Mouse (Mus musculus) lung, embryonic 16.5 days (tissue): ENCODE measurements around the gene Sgsm1. TPM values are rescaled to one million over a fixed set of nuclear protein-coding genes. Genes with fewer than 3 reads are reported as not detected.

ENCODE experiments used
- ATAC-seq: fragments of 200-750 bp; cut with Nextera tagmentation; 2 replicates; pipeline ENCODE4 v1.8.0; 2017; ENCODE audit warnings: low read depth, mild to moderate bottlenecking, moderate library complexity
- H3K27ac ChIP-seq: fragments of 300-500 bp; sonication (generic); 2 replicates; pipeline ENCODE4 v1.5.1; 2014; ENCODE audit warnings: mild to moderate bottlenecking, control low read depth, low read length
- H3K27me3 ChIP-seq: fragments of 300-500 bp; sonication (generic); 2 replicates; pipeline ENCODE4 v1.6.1; 2014; ENCODE audit warnings: low read depth, low read length, mixed read lengths; ENCODE audit not compliant: control insufficient read depth, insufficient read depth
- H3K36me3 ChIP-seq: fragments of 300-500 bp; sonication (generic); 2 replicates; pipeline ENCODE4 v1.6.1; 2014; ENCODE audit warnings: low read length; ENCODE audit not compliant: control insufficient read depth, insufficient read depth
- H3K4me1 ChIP-seq: fragments of 300-500 bp; sonication (generic); replicated peaks from 2 replicates; pipeline ENCODE4 v1.6.1; 2014; ENCODE audit warnings: low read length, mixed read lengths; ENCODE audit not compliant: control insufficient read depth, insufficient read depth
- H3K4me2 ChIP-seq: fragments of 300-500 bp; sonication (generic); 2 replicates; pipeline ENCODE4 v1.6.1; 2014; ENCODE audit warnings: low read depth, low read length, control low read depth
- H3K4me3 ChIP-seq: fragments of 300-500 bp; sonication (generic); 2 replicates; pipeline ENCODE4 v1.5.1; 2014; ENCODE audit warnings: mild to moderate bottlenecking, low read length, control low read depth
- H3K9ac ChIP-seq: fragments of 300-500 bp; sonication (generic); 2 replicates; pipeline ENCODE4 v1.6.1; 2014; ENCODE audit warnings: low read length, control low read depth
- H3K9me3 ChIP-seq: fragments of 300-500 bp; sonication (generic); 2 replicates; pipeline ENCODE4 v1.6.1; 2016; ENCODE audit warnings: low read length; ENCODE audit not compliant: control insufficient read depth
- WGBS: fragments of 180-500 bp; shearing (Covaris S2); extraction: QIAGEN DNeasy Blood & Tissue Kit; methylation state at CpG from one replicate; pipeline ENCODE4 v1.1.7; 2014; 5-methylcytosine and 5-hydroxymethylcytosine counted together
- polyA plus RNA-seq: library from polyadenylated mRNA; unstranded; fragments of >200 nt; fragmentation: Nextera tagmentation; extraction: Ambion mirVana; gene quantifications from 2 replicates; pipeline ENCODE4 v1.2.1, GENCODE M21; 2015

Sgsm1 gene
- polyA plus RNA-seq, 1 experiment from 2014 or later, result 4.3 TPM

GRCm38 (mm10) chr5:113292179-113292578 is 18.4 kb downstream of the Sgsm1 start:
- Histone ChIP-seq H3K27me3 (peaks cover 18% of the 10 kb centered on the region), H3K4me1 (0 out of 2 replicates have a peak, but pooled peaks cover under 1% of the 10 kb centered on the region), H3K4me3 (no peak overlapping the region), H3K4me2 (no peak overlapping the region), H3K27ac (no peak overlapping the region), H3K9me3 (no peaks in the 10 kb centered on the region), H3K9ac (no peak overlapping the region), H3K36me3 (no peaks in the 10 kb centered on the region)
- no peak for ATAC-seq
- WGBS, result 11% methylated on average over 8 of the region's 8 CpGs

DNA sequence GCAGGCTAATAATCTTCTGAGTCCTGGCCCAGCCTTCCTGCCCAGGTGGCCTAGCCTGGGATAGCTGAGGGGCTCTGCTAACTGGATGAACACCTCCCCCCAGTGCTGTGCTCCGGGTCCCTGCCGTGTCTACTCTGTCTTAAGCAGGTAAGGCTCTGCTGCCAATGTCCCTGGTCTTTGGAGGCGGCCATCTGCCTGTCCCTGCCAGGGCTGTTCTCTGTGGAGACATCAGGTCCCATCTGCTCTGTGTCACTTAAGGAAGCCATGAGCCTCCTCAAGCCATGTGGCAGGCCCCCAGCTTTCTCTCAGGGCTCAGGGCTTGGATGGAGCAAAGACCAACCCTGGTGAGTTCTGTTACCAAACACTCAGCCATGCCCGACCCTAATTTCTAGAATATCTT is 19.5 kb downstream of the Sgsm1 start:
- Histone ChIP-seq H3K4me2 (no peak overlapping the region), H3K9ac (no peak overlapping the region), H3K27ac (no peak overlapping the region), H3K4me1 (0 out of 2 replicates have a peak, but pooled peaks cover 2% of the 10 kb centered on the region), H3K36me3 (no peaks in the 10 kb centered on the region), H3K27me3 (peaks cover 21% of the 10 kb centered on the region), H3K4me3 (no peak overlapping the region), H3K9me3 (no peaks in the 10 kb centered on the region)
- WGBS, result 72% methylated on average over 4 of the region's 4 CpGs
- ATAC-seq, result no peak

DNA sequence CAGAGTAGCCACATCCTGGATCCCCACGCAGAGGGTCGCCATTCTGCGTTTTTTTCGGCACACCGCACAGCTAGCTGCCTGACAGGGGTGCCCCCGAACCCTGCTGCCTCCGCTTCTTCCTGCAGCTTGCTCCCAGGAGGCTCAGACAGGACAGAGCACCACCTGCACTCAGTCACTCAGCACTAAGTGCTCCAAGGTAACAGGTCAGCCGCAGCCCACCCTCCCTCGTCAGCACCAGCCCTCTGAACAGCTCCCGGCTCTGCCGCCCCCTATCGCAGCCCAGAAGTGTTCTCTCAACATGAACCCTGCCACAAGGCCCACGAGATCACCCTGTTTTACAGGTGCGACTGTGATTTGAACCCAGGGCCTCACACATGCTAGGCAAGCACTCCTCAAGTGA is 20.4 kb downstream of the Sgsm1 start:
- no peaks in the 10 kb centered on the region for H3K9me3 ChIP-seq
- no peak overlapping the region for H3K4me3 ChIP-seq
- H3K27ac ChIP-seq, result no peak overlapping the region
- H3K36me3 ChIP-seq, result no peaks in the 10 kb centered on the region
- WGBS, result 31% methylated on average over 14 of the region's 14 CpGs
- 0 out of 2 replicates have a peak, but pooled peaks cover 2% of the 10 kb centered on the region for H3K4me1 ChIP-seq
- ATAC-seq, result no peak
- H3K4me2 ChIP-seq, result no peak overlapping the region
- H3K27me3 ChIP-seq, result peaks cover 21% of the 10 kb centered on the region
- no peak overlapping the region for H3K9ac ChIP-seq

- 35% methylated on average over 13 of the region's 13 CpGs for WGBS
- no peak overlapping the region for H3K4me2 ChIP-seq
- H3K36me3 ChIP-seq, result no peaks in the 10 kb centered on the region
- H3K27ac ChIP-seq, result no peak overlapping the region
- H3K27me3 ChIP-seq, result peaks cover 21% of the 10 kb centered on the region
- H3K4me3 ChIP-seq, result no peak overlapping the region
- 0 out of 2 replicates have a peak, but pooled peaks cover 2% of the 10 kb centered on the region for H3K4me1 ChIP-seq
- no peak for ATAC-seq
- no peaks in the 10 kb centered on the region for H3K9me3 ChIP-seq
- H3K9ac ChIP-seq, result no peak overlapping the region
These were observed 22.1 kb downstream of the Sgsm1 start for GRCm38 (mm10) chr5:113288490-113288889.

DNA sequence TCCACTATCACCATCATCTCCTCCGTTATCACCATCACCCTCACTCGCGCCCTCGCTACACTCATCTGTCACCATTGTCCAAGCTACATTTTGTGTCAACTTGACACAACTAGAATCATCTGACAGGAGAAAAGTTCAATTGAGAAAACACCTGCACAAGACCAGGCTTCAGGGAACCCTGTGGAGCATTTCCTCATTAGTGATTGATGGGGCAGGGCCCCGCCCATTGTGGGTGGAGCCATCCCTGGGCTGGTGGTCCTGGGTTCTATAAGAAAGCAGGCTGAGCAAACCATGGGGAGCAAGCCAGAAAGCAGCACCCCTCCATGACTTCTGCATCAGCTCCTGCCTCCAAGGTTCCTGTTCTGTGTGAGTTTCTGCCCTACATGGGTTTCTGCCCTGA is 22.8 kb downstream of the Sgsm1 start:
- H3K27ac ChIP-seq, result no peak overlapping the region

DNA sequence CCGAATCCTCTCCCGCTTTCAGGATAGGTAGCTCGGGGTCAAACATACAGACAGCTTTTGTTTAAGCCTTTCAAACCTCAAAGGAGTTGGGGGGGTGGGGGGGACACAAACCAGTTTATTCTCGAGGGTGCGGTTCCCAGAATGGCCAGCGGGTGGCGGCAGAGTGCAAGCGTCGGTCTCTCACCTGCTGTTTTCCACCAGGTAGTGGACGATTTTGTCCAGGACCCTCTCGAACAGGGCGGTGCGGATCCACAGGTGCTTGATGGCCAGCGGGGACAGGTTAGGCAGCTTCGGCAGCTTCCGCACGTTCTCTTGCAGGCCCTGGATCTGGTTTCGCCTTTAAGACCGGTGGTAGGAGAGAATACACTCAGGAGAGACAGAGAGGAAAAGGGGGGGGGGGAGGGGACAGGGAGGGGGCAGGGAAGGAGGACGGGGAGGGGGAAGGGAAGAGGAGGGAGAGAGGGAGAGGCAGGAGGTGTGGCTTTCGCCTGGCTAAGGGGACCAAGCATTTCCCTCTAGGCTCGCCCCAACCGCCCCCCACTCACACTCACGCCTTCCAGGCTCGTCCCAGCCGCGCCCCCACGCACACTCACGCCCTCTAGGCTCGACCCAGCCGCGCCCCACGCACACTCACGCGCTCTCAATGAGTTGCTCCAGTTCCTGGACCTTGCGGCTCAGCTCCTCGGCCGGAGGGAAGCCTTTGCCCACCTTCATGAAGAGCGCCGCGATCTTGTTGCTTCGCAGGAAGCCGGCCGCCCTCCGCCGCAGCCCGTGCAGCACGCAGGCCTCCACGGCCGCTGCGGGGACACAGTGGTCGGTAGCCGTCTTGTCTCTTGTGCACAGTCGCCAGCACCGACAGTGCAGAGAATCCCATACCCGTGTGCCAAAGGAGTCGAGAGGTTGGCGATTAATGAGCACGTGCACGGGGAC is 23.7 kb downstream of the Sgsm1 start:
- ATAC-seq, result peak; percentile 56; the same call in 1 of the 2 replicates
- no peaks in the 10 kb centered on the region for H3K36me3 ChIP-seq
- 0 out of 2 replicates have a peak, but pooled peaks cover 2% of the 10 kb centered on the region for H3K4me1 ChIP-seq
- no peaks in the 10 kb centered on the region for H3K9me3 ChIP-seq
- peak overlapping the region; percentile 17; the same call in 1 of the 2 replicates for H3K4me3 ChIP-seq
- no peak overlapping the region for H3K27ac ChIP-seq
- 5% methylated on average over 58 of the region's 60 CpGs for WGBS
- H3K4me2 ChIP-seq, result peak overlapping the region; percentile 51
- H3K9ac ChIP-seq, result no peak overlapping the region
- H3K27me3 ChIP-seq, result peaks cover 21% of the 10 kb centered on the region

More for the DNA sequence above, 22.8 kb downstream of the Sgsm1 start:
- H3K9me3 ChIP-seq, result no peaks in the 10 kb centered on the region
- 0 out of 2 replicates have a peak, but pooled peaks cover 2% of the 10 kb centered on the region for H3K4me1 ChIP-seq
- H3K27me3 ChIP-seq, result peaks cover 21% of the 10 kb centered on the region
- no peak overlapping the region for H3K4me3 ChIP-seq
- no peaks in the 10 kb centered on the region for H3K36me3 ChIP-seq
- WGBS, result 38% methylated on average over 5 of the region's 5 CpGs
- no peak overlapping the region for H3K9ac ChIP-seq
- H3K4me2 ChIP-seq, result no peak overlapping the region
- no peak for ATAC-seq

DNA sequence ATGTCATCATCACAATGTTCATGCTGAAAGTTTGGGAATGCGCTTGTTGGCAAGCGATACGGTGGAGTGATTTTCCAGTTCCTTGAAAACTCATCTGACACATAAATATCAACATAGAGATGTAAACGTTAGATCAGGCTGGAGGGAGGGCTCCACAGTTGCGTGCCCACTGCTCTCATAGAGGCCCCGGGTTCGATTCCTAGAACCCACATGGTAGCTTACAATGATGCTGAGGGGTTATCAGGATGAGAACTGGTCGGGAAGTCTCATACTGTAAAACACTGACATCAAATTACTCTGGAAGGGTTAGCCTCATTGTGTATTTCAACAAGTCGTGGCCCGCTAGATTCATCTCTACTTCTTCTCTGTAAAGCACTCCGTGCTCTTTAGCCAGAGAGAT is 24.5 kb downstream of the Sgsm1 start:
- Histone ChIP-seq H3K27ac (no peak overlapping the region), H3K4me1 (0 out of 2 replicates have a peak, but pooled peaks cover 2% of the 10 kb centered on the region), H3K9ac (no peak overlapping the region), H3K27me3 (peaks cover 21% of the 10 kb centered on the region), H3K4me2 (no peak overlapping the region), H3K4me3 (no peak overlapping the region), H3K36me3 (no peaks in the 10 kb centered on the region), H3K9me3 (no peaks in the 10 kb centered on the region)
- ATAC-seq, result no peak
- WGBS, result 64% methylated on average over 11 of the region's 11 CpGs

DNA sequence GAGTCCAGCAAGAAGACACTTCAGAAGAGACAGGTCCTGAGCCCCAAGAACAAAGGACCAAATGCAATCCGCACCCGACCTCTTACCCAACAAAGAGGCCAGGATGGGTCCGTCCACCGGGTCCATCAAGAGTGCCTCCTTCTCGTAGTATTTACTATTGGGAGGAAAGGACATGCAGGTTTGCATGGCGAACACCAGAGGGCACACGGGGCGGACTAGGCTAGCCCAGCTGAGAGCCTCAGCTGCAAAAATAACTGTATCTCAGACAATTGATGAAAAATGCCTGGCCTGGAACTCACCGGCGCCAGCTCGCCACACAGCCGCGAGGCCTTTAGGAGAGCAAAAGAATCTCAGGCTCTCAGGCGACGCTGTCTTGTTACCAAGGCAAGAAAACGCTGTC is 25.0 kb downstream of the Sgsm1 start:
- ATAC-seq, result no peak
- Histone ChIP-seq H3K4me3 (no peak overlapping the region), H3K27ac (no peak overlapping the region), H3K36me3 (no peaks in the 10 kb centered on the region), H3K4me1 (0 out of 2 replicates have a peak, but pooled peaks cover 2% of the 10 kb centered on the region), H3K9ac (no peak overlapping the region), H3K27me3 (peaks cover 21% of the 10 kb centered on the region), H3K4me2 (no peak overlapping the region), H3K9me3 (no peaks in the 10 kb centered on the region)
- 50% methylated on average over 16 of the region's 16 CpGs for WGBS

GRCm38 (mm10) chr5:113283726-113284125 is 26.9 kb downstream of the Sgsm1 start:
- Histone ChIP-seq H3K9me3 (no peaks in the 10 kb centered on the region), H3K4me1 (0 out of 2 replicates have a peak, but pooled peaks cover 2% of the 10 kb centered on the region), H3K9ac (no peak overlapping the region), H3K27ac (no peak overlapping the region), H3K36me3 (no peaks in the 10 kb centered on the region), H3K4me3 (no peak overlapping the region), H3K4me2 (no peak overlapping the region), H3K27me3 (peaks cover 18% of the 10 kb centered on the region)
- no peak for ATAC-seq
- 55% methylated on average over 2 of the region's 2 CpGs for WGBS
